Mouse (Mus musculus): ENCODE measurements around the gene Hoxa10. TPM values are rescaled to one million over a fixed set of nuclear protein-coding genes. Genes with fewer than 3 reads are reported as not detected.

Gene Hoxa10
- 50.5 and 79.4 TPM in 2 replicates for polyA plus RNA-seq (2014; fragmentation: Nextera tagmentation; extraction: Ambion mirVana)

- peak within 1 kb of the TSS; percentile 90 for H3K4me2 ChIP-seq (ENCODE audit: low read depth, low read length)
- H3K9ac ChIP-seq (replicated peaks; ENCODE audit: low read depth, low read length) = peak within 1 kb of the TSS; percentile 74
- peak; percentile 66 for ATAC-seq (ENCODE audit: low read depth)
- peak within 1 kb of the TSS; percentile 57 for H3K4me3 ChIP-seq (ENCODE audit: low read depth, low read length)
- H3K27ac ChIP-seq (ENCODE audit: low read depth, low read length) = peak within 1 kb of the TSS; percentile 96
- H3K36me3 ChIP-seq (ENCODE audit: control insufficient read depth, insufficient read depth, low read length) = no peaks in the 10 kb centered on the region
- peaks cover 23% of the 10 kb centered on the region for H3K27me3 ChIP-seq (ENCODE audit: control insufficient read depth, insufficient read depth, low read length)
- H3K9me3 ChIP-seq (ENCODE audit: control insufficient read depth, low read length) = no peaks in the 10 kb centered on the region
- no peaks in the 10 kb centered on the region; the same call in 1 of the 2 replicates for H3K4me1 ChIP-seq (ENCODE audit: control insufficient read depth, insufficient read depth, low read length)
- 2% methylated on average over 35 of the region's 35 CpGs for WGBS
Observed at GRCm38 (mm10) chr6:52240389-52241000, at the start of gene Hoxa10. Hoxa10 (minus strand) TSS chr6:52240854.

- Histone ChIP-seq H3K27ac (ENCODE audit: low read depth, low read length) (no peak overlapping the region), H3K4me2 (ENCODE audit: low read depth, low read length) (no peak overlapping the region), H3K27me3 (ENCODE audit: control insufficient read depth, insufficient read depth, low read length) (peaks cover 45% of the 10 kb centered on the region), H3K4me1 (ENCODE audit: control insufficient read depth, insufficient read depth, low read length) (no peaks in the 10 kb centered on the region), H3K36me3 (ENCODE audit: control insufficient read depth, insufficient read depth, low read length) (no peaks in the 10 kb centered on the region), H3K4me3 (ENCODE audit: low read depth, low read length) (no peak overlapping the region), H3K9ac (replicated peaks; ENCODE audit: low read depth, low read length) (no peak overlapping the region), H3K9me3 (ENCODE audit: control insufficient read depth, low read length) (no peaks in the 10 kb centered on the region)
- no peak for ATAC-seq (ENCODE audit: low read depth)
- 16% methylated on average over 12 of the region's 12 CpGs for WGBS
Observed at GRCm38 (mm10) chr6:52290186-52290585, 49.5 kb upstream of the Hoxa10 start.

- peaks cover 10% of the 10 kb centered on the region for H3K27me3 ChIP-seq (ENCODE audit: control insufficient read depth, insufficient read depth, low read length)
- H3K36me3 ChIP-seq (ENCODE audit: control insufficient read depth, insufficient read depth, low read length) = no peaks in the 10 kb centered on the region
- no peak overlapping the region for H3K4me2 ChIP-seq (ENCODE audit: low read depth, low read length)
- H3K4me3 ChIP-seq (ENCODE audit: low read depth, low read length) = no peak overlapping the region
- H3K9me3 ChIP-seq (ENCODE audit: control insufficient read depth, low read length) = no peaks in the 10 kb centered on the region
- 88% methylated on average over 5 of the region's 5 CpGs for WGBS
- no peaks in the 10 kb centered on the region for H3K4me1 ChIP-seq (ENCODE audit: control insufficient read depth, insufficient read depth, low read length)
- H3K27ac ChIP-seq (ENCODE audit: low read depth, low read length) = no peak overlapping the region
- no peak overlapping the region for H3K9ac ChIP-seq (replicated peaks; ENCODE audit: low read depth, low read length)
- no peak for ATAC-seq (ENCODE audit: low read depth)
Observed at GRCm38 (mm10) chr6:52283896-52284295, 43.2 kb upstream of the Hoxa10 start.

GRCm38 (mm10) chr6:52281084-52281483 lies 40.4 kb upstream of the Hoxa10 start:
- no peaks in the 10 kb centered on the region for H3K9me3 ChIP-seq (ENCODE audit: control insufficient read depth, low read length)

GRCm38 (mm10) chr6:52276920-52277319 lies 36.3 kb upstream of the Hoxa10 start:
- Histone ChIP-seq H3K36me3 (ENCODE audit: control insufficient read depth, insufficient read depth, low read length) (no peaks in the 10 kb centered on the region), H3K9me3 (ENCODE audit: control insufficient read depth, low read length) (no peaks in the 10 kb centered on the region), H3K27ac (ENCODE audit: low read depth, low read length) (no peak overlapping the region), H3K4me2 (ENCODE audit: low read depth, low read length) (no peak overlapping the region), H3K27me3 (ENCODE audit: control insufficient read depth, insufficient read depth, low read length) (peaks cover 57% of the 10 kb centered on the region), H3K4me1 (ENCODE audit: control insufficient read depth, insufficient read depth, low read length) (no peaks in the 10 kb centered on the region), H3K4me3 (ENCODE audit: low read depth, low read length) (no peak overlapping the region), H3K9ac (replicated peaks; ENCODE audit: low read depth, low read length) (no peak overlapping the region)
- ATAC-seq (ENCODE audit: low read depth) = no peak
- WGBS = 5% methylated on average over 5 of the region's 5 CpGs

More at GRCm38 (mm10) chr6:52281084-52281483, 40.4 kb upstream of the Hoxa10 start:
- H3K4me3 ChIP-seq (ENCODE audit: low read depth, low read length) = no peak overlapping the region
- WGBS = 46% methylated on average over 12 of the region's 12 CpGs
- no peak for ATAC-seq (ENCODE audit: low read depth)
- no peaks in the 10 kb centered on the region for H3K4me1 ChIP-seq (ENCODE audit: control insufficient read depth, insufficient read depth, low read length)
- H3K27me3 ChIP-seq (ENCODE audit: control insufficient read depth, insufficient read depth, low read length) = peaks cover 25% of the 10 kb centered on the region
- H3K27ac ChIP-seq (ENCODE audit: low read depth, low read length) = no peak overlapping the region
- no peaks in the 10 kb centered on the region for H3K36me3 ChIP-seq (ENCODE audit: control insufficient read depth, insufficient read depth, low read length)
- H3K9ac ChIP-seq (replicated peaks; ENCODE audit: low read depth, low read length) = no peak overlapping the region
- no peak overlapping the region for H3K4me2 ChIP-seq (ENCODE audit: low read depth, low read length)

DNA sequence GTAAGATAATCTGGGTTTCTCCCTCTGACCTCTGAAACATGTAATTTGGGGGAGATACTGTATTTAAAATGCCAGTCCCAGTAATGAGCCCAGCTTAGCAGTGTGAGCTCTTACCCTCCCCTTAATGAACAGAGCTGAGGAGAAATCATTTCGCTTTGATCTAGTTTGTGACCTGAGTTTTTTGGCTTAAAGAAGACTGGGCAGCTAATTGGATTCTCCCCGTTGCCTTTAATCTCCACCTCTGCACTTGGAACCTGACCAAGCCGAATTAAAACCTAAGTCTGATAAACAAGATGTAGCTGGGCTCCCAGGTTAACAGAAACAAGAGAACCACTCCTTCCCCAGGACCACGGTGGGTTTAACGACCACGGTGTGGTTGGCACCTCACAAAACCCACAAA lies 35.7 kb upstream of the Hoxa10 start:
- ATAC-seq (ENCODE audit: low read depth) = no peak
- H3K36me3 ChIP-seq (ENCODE audit: control insufficient read depth, insufficient read depth, low read length) = no peaks in the 10 kb centered on the region
- H3K9ac ChIP-seq (replicated peaks; ENCODE audit: low read depth, low read length) = no peak overlapping the region
- peaks cover 62% of the 10 kb centered on the region for H3K27me3 ChIP-seq (ENCODE audit: control insufficient read depth, insufficient read depth, low read length)
- H3K4me2 ChIP-seq (ENCODE audit: low read depth, low read length) = no peak overlapping the region
- WGBS = 1% methylated on average over 6 of the region's 6 CpGs
- no peak overlapping the region for H3K27ac ChIP-seq (ENCODE audit: low read depth, low read length)
- H3K4me1 ChIP-seq (ENCODE audit: control insufficient read depth, insufficient read depth, low read length) = no peaks in the 10 kb centered on the region
- H3K9me3 ChIP-seq (ENCODE audit: control insufficient read depth, low read length) = no peaks in the 10 kb centered on the region
- no peak overlapping the region for H3K4me3 ChIP-seq (ENCODE audit: low read depth, low read length)

- Histone ChIP-seq H3K27me3 (ENCODE audit: control insufficient read depth, insufficient read depth, low read length) (peaks cover 64% of the 10 kb centered on the region), H3K4me1 (ENCODE audit: control insufficient read depth, insufficient read depth, low read length) (no peaks in the 10 kb centered on the region), H3K36me3 (ENCODE audit: control insufficient read depth, insufficient read depth, low read length) (no peaks in the 10 kb centered on the region), H3K9me3 (ENCODE audit: control insufficient read depth, low read length) (no peaks in the 10 kb centered on the region), H3K4me3 (ENCODE audit: low read depth, low read length) (no peak overlapping the region), H3K9ac (replicated peaks; ENCODE audit: low read depth, low read length) (no peak overlapping the region), H3K27ac (ENCODE audit: low read depth, low read length) (no peak overlapping the region), H3K4me2 (ENCODE audit: low read depth, low read length) (no peak overlapping the region)
- 6% methylated on average over 8 of the region's 8 CpGs for WGBS
- no peak for ATAC-seq (ENCODE audit: low read depth)
Observed at GRCm38 (mm10) chr6:52275563-52276280, 35.1 kb upstream of the Hoxa10 start.

DNA sequence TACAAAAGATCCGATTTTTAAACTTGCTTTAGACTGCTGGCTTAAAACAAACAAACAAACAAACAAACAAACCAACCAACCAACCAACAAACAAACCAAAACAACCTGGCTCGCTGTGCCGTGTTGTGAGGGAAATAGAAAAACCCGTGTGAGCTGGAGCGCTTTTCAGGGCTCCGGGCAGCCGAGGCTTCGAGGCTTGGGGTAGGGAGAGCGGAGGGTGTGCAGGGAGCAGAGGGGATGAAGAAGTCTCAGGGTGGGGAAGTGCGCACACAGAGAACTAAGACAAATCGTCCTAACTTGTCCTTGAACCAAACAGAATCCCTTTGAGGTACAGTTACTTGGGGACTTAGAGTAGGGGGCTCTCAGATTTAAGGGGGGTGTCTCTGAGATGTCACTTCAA lies 33.9 kb upstream of the Hoxa10 start:
- Histone ChIP-seq H3K27ac (ENCODE audit: low read depth, low read length) (no peak overlapping the region), H3K9me3 (ENCODE audit: control insufficient read depth, low read length) (no peaks in the 10 kb centered on the region), H3K4me1 (ENCODE audit: control insufficient read depth, insufficient read depth, low read length) (no peaks in the 10 kb centered on the region), H3K36me3 (ENCODE audit: control insufficient read depth, insufficient read depth, low read length) (no peaks in the 10 kb centered on the region), H3K4me3 (ENCODE audit: low read depth, low read length) (no peak overlapping the region), H3K4me2 (ENCODE audit: low read depth, low read length) (no peak overlapping the region), H3K27me3 (ENCODE audit: control insufficient read depth, insufficient read depth, low read length) (peaks cover 73% of the 10 kb centered on the region), H3K9ac (replicated peaks; ENCODE audit: low read depth, low read length) (no peak overlapping the region)
- no peak for ATAC-seq (ENCODE audit: low read depth)
- WGBS = 2% methylated on average over 11 of the region's 11 CpGs

- H3K4me3 ChIP-seq (ENCODE audit: low read depth, low read length) = no peak overlapping the region
- peaks cover 81% of the 10 kb centered on the region for H3K27me3 ChIP-seq (ENCODE audit: control insufficient read depth, insufficient read depth, low read length)
- no peak overlapping the region for H3K9ac ChIP-seq (replicated peaks; ENCODE audit: low read depth, low read length)
- H3K4me1 ChIP-seq (ENCODE audit: control insufficient read depth, insufficient read depth, low read length) = no peaks in the 10 kb centered on the region
- no peak for ATAC-seq (ENCODE audit: low read depth)
- 1% methylated on average over 22 of the region's 22 CpGs for WGBS
- no peak overlapping the region for H3K4me2 ChIP-seq (ENCODE audit: low read depth, low read length)
- no peaks in the 10 kb centered on the region for H3K36me3 ChIP-seq (ENCODE audit: control insufficient read depth, insufficient read depth, low read length)
- no peak overlapping the region for H3K27ac ChIP-seq (ENCODE audit: low read depth, low read length)
- no peaks in the 10 kb centered on the region for H3K9me3 ChIP-seq (ENCODE audit: control insufficient read depth, low read length)
Observed at GRCm38 (mm10) chr6:52273656-52274280, 33.1 kb upstream of the Hoxa10 start.
